Mouse (Mus musculus) testis, adult 2 months (tissue): Measurements from ENCODE around the gene Elane. TPM values are rescaled to one million over a fixed set of nuclear protein-coding genes. Genes with fewer than 3 reads are reported as not detected.

ENCODE experiments used
- H3K27ac ChIP-seq: fragments of 200-500 bp; 2 replicates; pipeline ENCODE4 v1.5.1; 2012; ENCODE audit warnings: low read depth, low read length; ENCODE audit not compliant: control insufficient read depth, insufficient read depth
- H3K27me3 ChIP-seq: fragments of 200-500 bp; 2 replicates; pipeline ENCODE4 v1.6.1; 2012; ENCODE audit warnings: mild to moderate bottlenecking, low read length, moderate library complexity; ENCODE audit not compliant: control insufficient read depth, insufficient read depth
- H3K36me3 ChIP-seq: fragments of 200-500 bp; 2 replicates; pipeline ENCODE4 v1.6.1; 2012; ENCODE audit warnings: mild to moderate bottlenecking, low read length; ENCODE audit not compliant: control insufficient read depth, insufficient read depth
- H3K4me1 ChIP-seq: fragments of 200-500 bp; 2 replicates; pipeline ENCODE4 v1.6.1; 2012; ENCODE audit warnings: low read length; ENCODE audit not compliant: control insufficient read depth, insufficient read depth
- H3K4me3 ChIP-seq: fragments of 200-500 bp; 2 replicates; pipeline ENCODE4 v1.5.1; 2012; ENCODE audit warnings: low read depth, mild to moderate bottlenecking, low read length, moderate library complexity, mixed read lengths; ENCODE audit not compliant: control insufficient read depth
- CTCF ChIP-seq: fragments of 200-500 bp; IDR thresholded peaks from 2 replicates; pipeline ENCODE4 v1.5.1; 2012; ENCODE audit warnings: low read depth, mild to moderate bottlenecking, inconsistent platforms, low read length, moderate library complexity; ENCODE audit not compliant: control insufficient read depth, insufficient read depth, insufficient replicate concordance
- POLR2A ChIP-seq: fragments of 200-500 bp; IDR thresholded peaks from 2 replicates; pipeline ENCODE4 v1.6.1; 2012; ENCODE audit warnings: low read depth, mild to moderate bottlenecking, inconsistent platforms, low read length, moderate library complexity; ENCODE audit not compliant: control insufficient read depth
- polyA plus RNA-seq: library from polyadenylated mRNA; depleted of rRNA; stranded (reverse); fragments of >200 nt; gene quantifications from 2 replicates; pipeline ENCODE4 v1.2.3, GENCODE M21; 2012

Gene Elane
- polyA plus RNA-seq, 1 experiment, result 0.11 TPM

- Histone ChIP-seq H3K4me1 (peaks cover 26% of the 10 kb centered on the region), H3K27me3 (no peaks in the 10 kb centered on the region), H3K4me3 (peak within 1 kb of the TSS; percentile 78), H3K36me3 (no peaks in the 10 kb centered on the region), H3K27ac (peak within 1 kb of the TSS; percentile 88)
- TF ChIP-seq POLR2A (peak; percentile 19), CTCF (no peak)
Measured at GRCm38 (mm10) chr10:79926491-79927323, 40.7 kb downstream of the Elane start, which contains the start of gene Arid3a. Arid3a (plus strand) TSS chr10:79927043.

- no peaks in the 10 kb centered on the region for H3K27me3 ChIP-seq
- TF ChIP-seq POLR2A (no peak), CTCF (no peak)
- H3K27ac ChIP-seq, result peak overlapping the region; percentile 55; the same call in 1 of the 2 replicates
- no peaks in the 10 kb centered on the region for H3K36me3 ChIP-seq
- H3K4me1 ChIP-seq, result peaks cover 30% of the 10 kb centered on the region
- peak overlapping the region; percentile 78 for H3K4me3 ChIP-seq
Measured at GRCm38 (mm10) chr10:79927324-79928029, 41.4 kb downstream of the Elane start.

- Histone ChIP-seq H3K36me3 (no peaks in the 10 kb centered on the region), H3K27me3 (no peaks in the 10 kb centered on the region), H3K4me1 (peaks cover 34% of the 10 kb centered on the region), H3K4me3 (peak overlapping the region; percentile 78), H3K27ac (no peak overlapping the region)
- TF ChIP-seq POLR2A (no peak), CTCF (no peak)
Measured at GRCm38 (mm10) chr10:79928030-79928694, 42.1 kb downstream of the Elane start.

- Histone ChIP-seq H3K27ac (no peak overlapping the region), H3K27me3 (no peaks in the 10 kb centered on the region), H3K36me3 (no peaks in the 10 kb centered on the region), H3K4me1 (peaks cover 43% of the 10 kb centered on the region), H3K4me3 (peak overlapping the region; percentile 85)
- TF ChIP-seq POLR2A (no peak), CTCF (no peak)
Measured at GRCm38 (mm10) chr10:79928907-79929701, 43.1 kb downstream of the Elane start.

- peak overlapping the region; percentile 85 for H3K4me3 ChIP-seq
- H3K27ac ChIP-seq, result peak overlapping the region; percentile 10; the same call in 1 of the 2 replicates
- H3K36me3 ChIP-seq, result no peaks in the 10 kb centered on the region
- peaks cover 44% of the 10 kb centered on the region for H3K4me1 ChIP-seq
- TF ChIP-seq CTCF, result no peak
- TF ChIP-seq POLR2A, result 0 out of 2 replicates have a peak, but pooled peaks have one; percentile 55
- H3K27me3 ChIP-seq, result no peaks in the 10 kb centered on the region
Measured at GRCm38 (mm10) chr10:79929967-79930825, 44.1 kb downstream of the Elane start.

- Histone ChIP-seq H3K36me3 (no peaks in the 10 kb centered on the region), H3K4me3 (peak overlapping the region; percentile 83), H3K27me3 (no peaks in the 10 kb centered on the region), H3K4me1 (peaks cover 43% of the 10 kb centered on the region), H3K27ac (no peak overlapping the region)
- TF ChIP-seq CTCF (no peak), POLR2A (no peak)
Measured at GRCm38 (mm10) chr10:79930826-79931186, 44.8 kb downstream of the Elane start.
